ENCODE assay signal across 9 mouse cellular contexts in the genomic region with DNA sequence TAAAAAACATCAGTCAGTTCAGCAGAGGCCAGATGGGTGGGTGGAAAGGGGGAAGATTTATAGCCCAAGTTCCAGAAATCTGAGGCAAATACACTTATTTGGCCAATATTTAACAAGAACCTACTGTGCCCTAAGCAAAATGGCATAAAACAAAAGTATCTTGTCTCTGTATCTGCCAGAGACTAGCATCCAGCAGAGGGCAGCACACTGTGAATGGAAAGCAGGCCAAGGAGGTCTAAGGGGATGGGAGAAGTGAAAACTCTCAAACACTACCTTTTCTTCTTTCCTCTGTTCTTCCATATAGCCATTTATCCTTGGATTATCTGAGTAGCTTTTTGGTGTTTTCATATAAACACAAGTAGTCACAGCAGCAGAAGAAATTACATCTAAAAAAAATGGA.
DNase-seq lines count a peak whose midpoint lies in the region; ATAC-seq and TF ChIP-seq lines count a peak whose summit lies in the region.
"Had no signal": no experiment of that assay in that cellular context is flagged by ENCODE, and none has a peak within 500 bp of the region (broad histone marks: within the 10 kb centered on the region; RNA-seq: fewer than 3 reads in every experiment).

No protein-coding gene starts in this region.

- DNase-seq in gastrocnemius, adult 2 months: peak; percentile 20
- DNase-seq in gastrocnemius, postnatal 25 days: no peak
- peak; percentile 48 for DNase-seq in neural tube, embryonic 10.5 days (ENCODE audit: extremely low spot score, low spot score)
- DNase-seq in c-Kit-positive CD71-positive TER-119-positive erythroid progenitor cells, embryonic 14.5 days (ENCODE audit: low spot score): peak; percentile 3
- DNase-seq in hindbrain, postnatal 0 days (ENCODE audit: low spot score): peak; percentile 66
- DNase-seq in lung, postnatal 14 days: peak; percentile 65
- DNase-seq in MN1 (ENCODE audit: low spot score): no peak

- H3K9ac ChIP-seq in neural tube, embryonic 15.5 days (replicated peaks): no peak overlapping the region
- no peak overlapping the region for H3K9ac ChIP-seq in hindbrain, postnatal 0 days (replicated peaks; ENCODE audit: low read length)
- H3K9ac ChIP-seq: heart, embryonic 15.5 days had no signal

- H3K27me3 ChIP-seq in neural tube, embryonic 15.5 days (replicated peaks): no peaks in the 10 kb centered on the region
- no peaks in the 10 kb centered on the region for H3K27me3 ChIP-seq in hindbrain, postnatal 0 days (ENCODE audit: insufficient read depth, low read length)
- H3K27me3 ChIP-seq: heart, embryonic 15.5 days had no signal

- peak; percentile 48 for TF ChIP-seq CTCF in gastrocnemius, adult 2 months (IDR thresholded peaks at IDR 0.05)
- peak; percentile 75 for TF ChIP-seq CTCF in hindbrain, postnatal 0 days (IDR thresholded peaks at IDR 0.05; ENCODE audit: low read depth)

- no peak for ATAC-seq in neural tube, embryonic 15.5 days (ENCODE audit: low FRiP score)
- no peak for ATAC-seq in hindbrain, postnatal 0 days

- no peaks in the 10 kb centered on the region for H3K4me1 ChIP-seq in neural tube, embryonic 15.5 days
- no peaks in the 10 kb centered on the region for H3K4me1 ChIP-seq in hindbrain, postnatal 0 days (ENCODE audit: insufficient read depth, low read length)
- H3K4me1 ChIP-seq: heart, embryonic 15.5 days had no signal

- H3K4me2 ChIP-seq in neural tube, embryonic 15.5 days: no peak overlapping the region
- no peak overlapping the region for H3K4me2 ChIP-seq in hindbrain, postnatal 0 days (ENCODE audit: low read depth, low read length)
- H3K4me2 ChIP-seq: heart, embryonic 15.5 days had no signal

- no peak overlapping the region for H3K4me3 ChIP-seq in gastrocnemius, adult 2 months
- no peak overlapping the region for H3K4me3 ChIP-seq in neural tube, embryonic 15.5 days (replicated peaks)
- no peak overlapping the region for H3K4me3 ChIP-seq in hindbrain, postnatal 0 days (ENCODE audit: low read length)
- H3K4me3 ChIP-seq: heart, embryonic 15.5 days had no signal

- H3K36me3 ChIP-seq in neural tube, embryonic 15.5 days: no peaks in the 10 kb centered on the region
- H3K36me3 ChIP-seq in hindbrain, postnatal 0 days (ENCODE audit: insufficient read depth, low read length): no peaks in the 10 kb centered on the region
- H3K36me3 ChIP-seq: heart, embryonic 15.5 days had no signal

- H3K9me3 ChIP-seq in neural tube, embryonic 15.5 days (replicated peaks): no peaks in the 10 kb centered on the region
- H3K9me3 ChIP-seq in hindbrain, postnatal 0 days (ENCODE audit: low read length): no peaks in the 10 kb centered on the region
- H3K9me3 ChIP-seq: heart, embryonic 15.5 days had no signal

- no peak overlapping the region for H3K27ac ChIP-seq in gastrocnemius, adult 2 months
- H3K27ac ChIP-seq in neural tube, embryonic 15.5 days (replicated peaks): no peak overlapping the region
- H3K27ac ChIP-seq in hindbrain, postnatal 0 days: no peak overlapping the region
- H3K27ac ChIP-seq: heart, embryonic 15.5 days had no signal

- intact Hi-C loops in gastrocnemius, adult 2 months (cut with DNase I): loop anchor here (10.0 kb wide), 1 partner anchor 1120 kb away; no protein-coding TSS in a partner anchor

Comparison
In these comparisons a context has a peak if more than half of its experiments do, and no peak if none do; other contexts are left out.
1. DNase-seq: peak in gastrocnemius, adult 2 months (single experiment), neural tube, embryonic 10.5 days (single experiment), c-Kit-positive CD71-positive TER-119-positive erythroid progenitor cells, embryonic 14.5 days (single experiment), hindbrain, postnatal 0 days (single experiment) and lung, postnatal 14 days (single experiment); none in gastrocnemius, postnatal 25 days (single experiment) and MN1 (single experiment).